Mouse (Mus musculus) C2C12 (cell line): ENCODE measurements at regions not wholly inside any gene's neighbourhood (a gene's known extent, or its start where the extent isn't known, plus 50 kb on each side); places are given as distances from the start of the nearest gene placed in this dataset.

Source experiments
- CEBPB ChIP-seq: IDR thresholded peaks from one replicate; pipeline ENCODE4 v1.6.1; 2011; ENCODE audit warnings: low read depth, mild to moderate bottlenecking, control low read depth, moderate library complexity
- CTCF ChIP-seq: IDR thresholded peaks from one replicate; pipeline ENCODE4 v1.5.1; 2011; ENCODE audit not compliant: control insufficient read depth, insufficient read depth, insufficient read length
- MAX ChIP-seq: IDR thresholded peaks from one replicate; pipeline ENCODE4 v1.6.1; 2011; ENCODE audit warnings: mild to moderate bottlenecking, control low read depth
- USF1 ChIP-seq: IDR thresholded peaks from one replicate; pipeline ENCODE4 v1.6.1; 2011; ENCODE audit warnings: low read depth, mild to moderate bottlenecking, control low read depth, moderate library complexity

DNA sequence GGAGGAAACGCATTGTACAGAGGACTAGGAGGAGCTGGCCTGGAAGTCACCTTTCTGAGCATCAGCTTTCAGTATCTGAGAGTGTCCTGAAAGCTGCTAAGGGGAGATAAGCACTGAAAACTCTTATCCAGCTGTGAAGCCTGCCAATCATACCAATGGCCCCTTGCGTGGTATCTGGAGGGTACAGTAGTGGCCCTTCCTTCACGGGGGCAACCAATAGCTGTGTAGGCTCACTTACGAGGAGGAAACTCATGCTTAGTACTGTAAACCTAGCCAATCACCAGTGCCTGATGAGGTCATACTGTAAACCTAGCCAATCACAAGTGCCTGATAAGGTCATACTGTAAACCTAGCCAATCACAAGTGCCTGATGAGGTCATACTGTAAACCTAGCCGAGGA lies 231.7 kb upstream of the Fam241a start:
- no peak for TF ChIP-seq CTCF
- no peak for TF ChIP-seq CEBPB
- no peak for TF ChIP-seq MAX
- no peak for TF ChIP-seq USF1
